Mouse (Mus musculus) bone marrow macrophage, adult 2 months (primary cell): Measurements from ENCODE around the gene Ccdc9b.

ENCODE experiments used
- CTCF ChIP-seq: IDR thresholded peaks from 2 replicates; pipeline ENCODE4 v1.5.1; 2012; ENCODE audit warnings: low read depth, mild to moderate bottlenecking, low read length, moderate library complexity
- POLR2A ChIP-seq: IDR thresholded peaks from 2 replicates; pipeline ENCODE4 v1.6.1; 2012; ENCODE audit warnings: mild to moderate bottlenecking, low read depth, low read length, borderline replicate concordance

DNA sequence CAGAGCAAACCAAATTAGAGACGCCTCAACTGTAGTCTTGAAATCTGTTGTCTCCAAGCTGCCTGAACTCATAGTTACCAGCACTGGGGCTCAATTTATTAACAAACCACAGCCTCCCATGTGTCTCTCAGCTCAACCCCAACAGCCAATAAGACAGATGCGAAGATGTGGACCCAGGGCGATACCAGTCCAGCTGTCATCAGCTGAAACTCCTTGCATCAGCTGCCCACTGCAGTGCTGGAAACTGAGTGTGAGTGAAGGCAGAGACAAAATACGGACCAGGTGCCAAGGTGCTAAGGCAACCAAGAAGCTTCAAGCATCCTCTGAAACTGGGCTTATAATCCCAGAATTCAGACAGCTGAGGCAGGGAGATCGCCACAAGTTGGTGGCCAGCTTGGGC is 30.5 kb downstream of the Ccdc9b start:
- TF ChIP-seq CTCF (no peak), POLR2A (no peak)
